Mouse (Mus musculus) bone marrow, adult 2 months (tissue): ENCODE measurements around the gene Tead4.

Experiments
- CTCF ChIP-seq: fragments of 200-500 bp; IDR thresholded peaks from 2 replicates; pipeline ENCODE4 v1.5.1; 2011; ENCODE audit warnings: low read length, control low read depth; ENCODE audit not compliant: control insufficient read depth, insufficient read depth
- POLR2A ChIP-seq: fragments of 200-500 bp; IDR thresholded peaks from 2 replicates; pipeline ENCODE4 v1.6.1; 2011; ENCODE audit warnings: low read depth, mild to moderate bottlenecking, control low read depth, low read length, borderline replicate concordance; ENCODE audit not compliant: control insufficient read depth

- no peak for TF ChIP-seq CTCF
- TF ChIP-seq POLR2A: no peak
Measured at GRCm38 (mm10) chr6:128341956-128342723, 41.5 kb upstream of the Tead4 start.
